Mouse (Mus musculus): ENCODE results near the gene Glt1d1.

- no peak for TF ChIP-seq POLR2A (IDR thresholded peaks at IDR 0.05; ENCODE audit: low read depth, low read length)
- TF ChIP-seq CTCF (conservative IDR thresholded peaks at IDR 0.05; ENCODE audit: insufficient read depth, insufficient read length, low read depth, low read length) = no peak
These were observed 36.4 kb upstream of the Glt1d1 start for GRCm38 (mm10) chr5:127595676-127596075.

Data from kidney, adult 2 months (tissue).